Mouse (Mus musculus): Measurements from ENCODE around the gene Nrxn3.

The Nrxn3 gene

GRCm38 (mm10) chr12:89722462-89722861 is 999.8 kb downstream of the Nrxn3 start:
- DNase-seq, result no peak

GRCm38 (mm10) chr12:89724048-89724447 is 1001.4 kb downstream of the Nrxn3 start:
- no peak for DNase-seq

GRCm38 (mm10) chr12:89742326-89742725 is 1019.6 kb downstream of the Nrxn3 start:
- DNase-seq, result no peak

- no peak for DNase-seq
Measured at GRCm38 (mm10) chr12:89742796-89743195, 1020.1 kb downstream of the Nrxn3 start.

GRCm38 (mm10) chr12:89764191-89765082 is 1041.8 kb downstream of the Nrxn3 start:
- no peak for DNase-seq

- DNase-seq, result no peak
Measured at GRCm38 (mm10) chr12:89765179-89765578, 1042.5 kb downstream of the Nrxn3 start.

GRCm38 (mm10) chr12:89788794-89789193 is 1066.1 kb downstream of the Nrxn3 start:
- no peak for DNase-seq

- no peak for DNase-seq
Measured at GRCm38 (mm10) chr12:89789981-89790380, 1067.3 kb downstream of the Nrxn3 start.

GRCm38 (mm10) chr12:89791829-89792228 is 1069.2 kb downstream of the Nrxn3 start:
- DNase-seq, result no peak

GRCm38 (mm10) chr12:89794741-89795140 is 1072.1 kb downstream of the Nrxn3 start:
- DNase-seq, result no peak

GRCm38 (mm10) chr12:89808217-89808616 is 1085.5 kb downstream of the Nrxn3 start:
- no peak for DNase-seq

- DNase-seq, result no peak
Measured at GRCm38 (mm10) chr12:89810146-89810545, 1087.5 kb downstream of the Nrxn3 start.

- peak; percentile 77 for DNase-seq
Measured at GRCm38 (mm10) chr12:89811815-89812549, 1089.3 kb downstream of the Nrxn3 start.

- DNase-seq, result no peak
Measured at GRCm38 (mm10) chr12:89812550-89813207, 1090.0 kb downstream of the Nrxn3 start.

- no peak for DNase-seq
Measured at GRCm38 (mm10) chr12:89813294-89813693, 1090.6 kb downstream of the Nrxn3 start.

- no peak for DNase-seq
Measured at GRCm38 (mm10) chr12:89813718-89814117, 1091.0 kb downstream of the Nrxn3 start.

- DNase-seq, result no peak
Measured at GRCm38 (mm10) chr12:89814536-89814935, 1091.9 kb downstream of the Nrxn3 start.

- DNase-seq, result no peak
Measured at GRCm38 (mm10) chr12:89817072-89817773, 1094.5 kb downstream of the Nrxn3 start.

GRCm38 (mm10) chr12:89818200-89818599 is 1095.5 kb downstream of the Nrxn3 start:
- DNase-seq, result no peak

- no peak for DNase-seq
Measured at GRCm38 (mm10) chr12:89822141-89822540, 1099.5 kb downstream of the Nrxn3 start.

- no peak for DNase-seq
Measured at GRCm38 (mm10) chr12:89829927-89830326, 1107.3 kb downstream of the Nrxn3 start.

GRCm38 (mm10) chr12:89830350-89830749 is 1107.7 kb downstream of the Nrxn3 start:
- no peak for DNase-seq

- DNase-seq, result no peak
Measured at GRCm38 (mm10) chr12:89831300-89831699, 1108.6 kb downstream of the Nrxn3 start.
